ENCODE assay signal across 8 mouse cellular contexts in genomic region chr11:98206281-98206680, GRCm38 (mm10). TPM values are rescaled to one million over a fixed set of nuclear protein-coding genes. Genes with fewer than 3 reads are reported as not detected.
DNase-seq lines count a peak whose midpoint lies in the region; ATAC-seq and TF ChIP-seq lines count a peak whose summit lies in the region.
"Not testable (repeated sequence)": the region's sequence is repeated elsewhere in the genome, so short reads cannot be mapped to it uniquely, and the experiment has no call there.

No protein-coding gene starts in this region.

- WGBS in forebrain, embryonic 10.5 days: 91% methylated on average over 3 of the region's 3 CpGs
- WGBS in heart, embryonic 11.5 days (ENCODE audit: insufficient replicate concordance): 79% methylated on average over 3 of the region's 3 CpGs
- WGBS in hindbrain, embryonic 15.5 days: 83% methylated on average over 3 of the region's 3 CpGs
- 67% methylated on average over 3 of the region's 3 CpGs for WGBS in limb, embryonic 15.5 days
- WGBS in lung, embryonic 16.5 days: 75% methylated on average over 3 of the region's 3 CpGs
- WGBS in neural tube, embryonic 11.5 days: 90% methylated on average over 3 of the region's 3 CpGs

- peaks cover 69% of the 10 kb centered on the region for H3K36me3 ChIP-seq in E14TG2a.4 (ENCODE audit: insufficient read depth, low read length)
- H3K36me3 ChIP-seq in forebrain, embryonic 10.5 days (replicated peaks): peaks cover 55% of the 10 kb centered on the region
- peaks cover 14% of the 10 kb centered on the region for H3K36me3 ChIP-seq in heart, embryonic 11.5 days (ENCODE audit: control insufficient read depth, insufficient read depth, low read length)
- peaks cover 16% of the 10 kb centered on the region for H3K36me3 ChIP-seq in hindbrain, embryonic 15.5 days
- H3K36me3 ChIP-seq in limb, embryonic 15.5 days: peaks cover 31% of the 10 kb centered on the region
- peaks cover 16% of the 10 kb centered on the region for H3K36me3 ChIP-seq in lung, embryonic 16.5 days (ENCODE audit: control insufficient read depth, insufficient read depth, low read length)
- H3K36me3 ChIP-seq in neural tube, embryonic 11.5 days (ENCODE audit: control insufficient read depth, insufficient read depth, low read length): not testable (repeated sequence)

- H3K9me3 ChIP-seq in E14TG2a.4 (ENCODE audit: low read length); forebrain, embryonic 10.5 days; heart, embryonic 11.5 days (replicated peaks; ENCODE audit: control insufficient read depth, low read length); hindbrain, embryonic 15.5 days; limb, embryonic 15.5 days; lung, embryonic 16.5 days (ENCODE audit: control insufficient read depth, low read length); neural tube, embryonic 11.5 days (ENCODE audit: control insufficient read depth, low read length): not testable (repeated sequence)

- not testable (repeated sequence) for H3K9ac ChIP-seq in heart, embryonic 11.5 days (ENCODE audit: low read depth, low read length); hindbrain, embryonic 15.5 days; limb, embryonic 15.5 days; lung, embryonic 16.5 days (ENCODE audit: low read length); neural tube, embryonic 11.5 days (ENCODE audit: low read length)

- TF ChIP-seq CTCF in E14TG2a.4 (conservative IDR thresholded peaks at IDR 0.05; ENCODE audit: low read length): not testable (repeated sequence)

- H3K4me1 ChIP-seq in E14TG2a.4 (replicated peaks; ENCODE audit: low read depth, low read length): peaks cover 43% of the 10 kb centered on the region
- peaks cover 29% of the 10 kb centered on the region for H3K4me1 ChIP-seq in forebrain, embryonic 10.5 days
- H3K4me1 ChIP-seq in heart, embryonic 11.5 days (ENCODE audit: control insufficient read depth, insufficient read depth, low read length); lung, embryonic 16.5 days (replicated peaks; ENCODE audit: control insufficient read depth, insufficient read depth, low read length); neural tube, embryonic 11.5 days (ENCODE audit: control insufficient read depth, insufficient read depth, low read length): not testable (repeated sequence)
- H3K4me1 ChIP-seq in hindbrain, embryonic 15.5 days (replicated peaks): peaks cover 36% of the 10 kb centered on the region
- peaks cover 14% of the 10 kb centered on the region; the same call in 1 of the 2 replicates for H3K4me1 ChIP-seq in limb, embryonic 15.5 days

- H3K4me3 ChIP-seq in E14TG2a.4 (replicated peaks; ENCODE audit: low read length): peak overlapping the region; percentile 37
- H3K4me3 ChIP-seq in forebrain, embryonic 10.5 days: peak overlapping the region; percentile 95
- H3K4me3 ChIP-seq in heart, embryonic 11.5 days (ENCODE audit: low read depth, low read length): peak overlapping the region; percentile 23; the same call in 1 of the 2 replicates
- not testable (repeated sequence) for H3K4me3 ChIP-seq in hindbrain, embryonic 15.5 days; neural tube, embryonic 11.5 days (ENCODE audit: low read depth, low read length)
- H3K4me3 ChIP-seq in limb, embryonic 15.5 days: 0 out of 2 replicates have a peak overlapping the region, but pooled peaks have one; percentile 5
- H3K4me3 ChIP-seq in lung, embryonic 16.5 days (ENCODE audit: low read length): 0 out of 2 replicates have a peak overlapping the region, but pooled peaks have one; percentile 2

- H3K4me2 ChIP-seq in heart, embryonic 11.5 days: peak overlapping the region; percentile 51
- peak overlapping the region; percentile 49 for H3K4me2 ChIP-seq in hindbrain, embryonic 15.5 days
- H3K4me2 ChIP-seq in limb, embryonic 15.5 days: 0 out of 2 replicates have a peak overlapping the region, but pooled peaks have one; percentile 23
- peak overlapping the region; percentile 40 for H3K4me2 ChIP-seq in lung, embryonic 16.5 days (ENCODE audit: low read depth, low read length)
- peak overlapping the region; percentile 34; the same call in 1 of the 2 replicates for H3K4me2 ChIP-seq in neural tube, embryonic 11.5 days (ENCODE audit: low read depth)

- H3K27me3 ChIP-seq in E14TG2a.4 (ENCODE audit: insufficient read depth, low read length); forebrain, embryonic 10.5 days (ENCODE audit: poor library complexity, severe bottlenecking); heart, embryonic 11.5 days (ENCODE audit: control insufficient read depth, insufficient read depth, low read length); hindbrain, embryonic 15.5 days; limb, embryonic 15.5 days; lung, embryonic 16.5 days (ENCODE audit: control insufficient read depth, insufficient read depth, low read depth, low read length); neural tube, embryonic 11.5 days (ENCODE audit: control insufficient read depth, insufficient read depth, low read length): not testable (repeated sequence)

- ATAC-seq in heart, embryonic 11.5 days (replicated peaks; ENCODE audit: insufficient number of reproducible peaks, low FRiP score, low TSS enrichment); hindbrain, embryonic 15.5 days (ENCODE audit: low FRiP score, low read depth); limb, embryonic 15.5 days (ENCODE audit: insufficient number of reproducible peaks, low FRiP score, low TSS enrichment, low read depth); lung, embryonic 16.5 days (ENCODE audit: low read depth); neural tube, embryonic 11.5 days (ENCODE audit: insufficient read depth, low FRiP score, low TSS enrichment): not testable (repeated sequence)

- not testable (repeated sequence) for DNase-seq in forebrain, embryonic 10.5 days (ENCODE audit: extremely low spot score, low spot score); neural tube, embryonic 11.5 days (ENCODE audit: low spot score)
- peak; percentile 67 for DNase-seq in kidney, adult 9 months

- not testable (repeated sequence) for H3K27ac ChIP-seq in forebrain, embryonic 10.5 days; heart, embryonic 11.5 days (ENCODE audit: low read depth, low read length); hindbrain, embryonic 15.5 days (replicated peaks); limb, embryonic 15.5 days; lung, embryonic 16.5 days (ENCODE audit: low read length); neural tube, embryonic 11.5 days (ENCODE audit: low read depth, low read length)

RNA-seq across cellular contexts. Expression of gene Cdk12, which starts 3.4 kb away (rescaled TPM):
- polyA plus RNA-seq in forebrain, embryonic 10.5 days (2016; fragmentation: Nextera tagmentation; extraction: Ambion mirVana): 12.7 and 13.0 TPM in 2 replicates
- 8.3 and 11.4 TPM in 2 replicates for polyA plus RNA-seq in heart, embryonic 11.5 days (2014; fragmentation: Nextera tagmentation; extraction: Ambion mirVana)
- polyA plus RNA-seq in hindbrain, embryonic 15.5 days (2015; fragmentation: Nextera tagmentation; extraction: Ambion mirVana): 8.4 and 8.9 TPM in 2 replicates
- polyA plus RNA-seq in limb, embryonic 15.5 days (2015; fragmentation: Nextera tagmentation; extraction: Ambion mirVana): 8.7 and 8.9 TPM in 2 replicates
- 8.5 and 8.8 TPM in 2 replicates for polyA plus RNA-seq in lung, embryonic 16.5 days (2015; fragmentation: Nextera tagmentation; extraction: Ambion mirVana)
- polyA plus RNA-seq in neural tube, embryonic 11.5 days (2014; fragmentation: Nextera tagmentation; extraction: Ambion mirVana): 13.1 TPM in 2 replicates

RNA-seq across cellular contexts. Expression of gene Med1, which starts 13.2 kb away (rescaled TPM):
- 77.9 and 78.5 TPM in 2 replicates for polyA plus RNA-seq in forebrain, embryonic 10.5 days (2016; fragmentation: Nextera tagmentation; extraction: Ambion mirVana)
- 40.7 and 46.9 TPM in 2 replicates for polyA plus RNA-seq in heart, embryonic 11.5 days (2014; fragmentation: Nextera tagmentation; extraction: Ambion mirVana)
- polyA plus RNA-seq in hindbrain, embryonic 15.5 days (2015; fragmentation: Nextera tagmentation; extraction: Ambion mirVana): 55.3 and 56.0 TPM in 2 replicates
- 54.4 and 58.2 TPM in 2 replicates for polyA plus RNA-seq in limb, embryonic 15.5 days (2015; fragmentation: Nextera tagmentation; extraction: Ambion mirVana)
- 58.1 and 59.2 TPM in 2 replicates for polyA plus RNA-seq in lung, embryonic 16.5 days (2015; fragmentation: Nextera tagmentation; extraction: Ambion mirVana)
- 74.6 and 75.3 TPM in 2 replicates for polyA plus RNA-seq in neural tube, embryonic 11.5 days (2014; fragmentation: Nextera tagmentation; extraction: Ambion mirVana)

RNA-seq across cellular contexts. Expression of gene Fbxl20, which starts 56.1 kb away (rescaled TPM):
- polyA plus RNA-seq in forebrain, embryonic 10.5 days (2016; fragmentation: Nextera tagmentation; extraction: Ambion mirVana): 16.9 and 18.3 TPM in 2 replicates
- polyA plus RNA-seq in heart, embryonic 11.5 days (2014; fragmentation: Nextera tagmentation; extraction: Ambion mirVana): 12.9 and 15.5 TPM in 2 replicates
- polyA plus RNA-seq in hindbrain, embryonic 15.5 days (2015; fragmentation: Nextera tagmentation; extraction: Ambion mirVana): 23.9 and 27.5 TPM in 2 replicates
- 19.5 and 21.0 TPM in 2 replicates for polyA plus RNA-seq in limb, embryonic 15.5 days (2015; fragmentation: Nextera tagmentation; extraction: Ambion mirVana)
- polyA plus RNA-seq in lung, embryonic 16.5 days (2015; fragmentation: Nextera tagmentation; extraction: Ambion mirVana): 13.9 and 17.0 TPM in 2 replicates
- polyA plus RNA-seq in neural tube, embryonic 11.5 days (2014; fragmentation: Nextera tagmentation; extraction: Ambion mirVana): 24.1 and 26.8 TPM in 2 replicates
